Mouse (Mus musculus) inflammation-experienced regulatory T-cells (primary cell): ENCODE results near the gene Cyp4x1. TPM values are rescaled to one million over a fixed set of nuclear protein-coding genes. Genes with fewer than 3 reads are reported as not detected.

Experiments used
- polyA plus RNA-seq, 2 experiments: library from polyadenylated mRNA; unstranded; fragments of 100-300 nt; shearing (Covaris generic); gene quantifications; one replicate each; pipeline ENCODE4 v1.2.1; 2017

The Cyp4x1 gene
- polyA plus RNA-seq: under 1 TPM; 0.20 to 0.38 TPM

GRCm38 (mm10) chr4:115133621-115134295, at the start of gene Cyp4x1:
Gene Cyp4x1, minus strand, starts transcription at chr4:115134281.

GRCm38 (mm10) chr4:115088611-115089338, 45.3 kb downstream of the Cyp4x1 start, which contains the start of gene Pdzk1ip1:
Gene Pdzk1ip1, plus strand, starts transcription at chr4:115088708.

GRCm38 (mm10) chr4:115056371-115056920, 77.6 kb downstream of the Cyp4x1 start, which contains the start of gene Tal1:
Gene Tal1, plus strand, starts transcription at chr4:115056426.

Other genes starting within 250 kb of the Cyp4x1 start
- 1 to 10 TPM; 2.2 to 4.7 TPM for gene Foxd2, start 225.4 kb downstream of the Cyp4x1 start, polyA plus RNA-seq
- gene Foxe3, start 208.3 kb downstream of the Cyp4x1 start, polyA plus RNA-seq: not detected
- 100 to 1,000 TPM in 1 of 2 experiments, 10 to 100 TPM in 1; 75.9 to 114 TPM for gene Cmpk1, start 147.0 kb downstream of the Cyp4x1 start, polyA plus RNA-seq
- 1 to 10 TPM in 1 of 2 experiments, under 1 TPM in 1; 0.51 to 1.6 TPM for gene Stil, start 134.1 kb downstream of the Cyp4x1 start, polyA plus RNA-seq
- gene Tal1, start 77.9 kb downstream of the Cyp4x1 start, polyA plus RNA-seq: under 1 TPM in 1 of 2 experiments, not detected in 1; 0.71 TPM
- gene Pdzk1ip1, start 45.6 kb downstream of the Cyp4x1 start, polyA plus RNA-seq: 10 to 100 TPM; 14.6 to 42.7 TPM
- under 1 TPM in 1 of 2 experiments, not detected in 1; 0.23 TPM for gene Cyp4a29, start 107.8 kb upstream of the Cyp4x1 start, polyA plus RNA-seq
- under 1 TPM in 1 of 2 experiments, not detected in 1; 0.15 TPM for gene Cyp4a12a, start 164.8 kb upstream of the Cyp4x1 start, polyA plus RNA-seq